ENCODE assay signal across 23 mouse cellular contexts in genomic region chr6:76802969-76803368, GRCm38 (mm10).
A peak's percentile ranks its signal among the peaks of the same experiment; 100 is the strongest.
DNase-seq lines count a peak whose midpoint lies in the region; ATAC-seq and TF ChIP-seq lines count a peak whose summit lies in the region.
"Had no signal": no experiment of that assay in that cellular context is flagged by ENCODE, and none has a peak within 500 bp of the region (broad histone marks: within the 10 kb centered on the region; RNA-seq: fewer than 3 reads in every experiment).

No protein-coding gene starts in this region.

- peak; percentile 22 for DNase-seq in 3T3-L1 (ENCODE audit: low read depth, low spot score)
- peak; percentile 79 for DNase-seq in Muller cell, postnatal 12 days (ENCODE audit: inconsistent ontology term)
- no peak for DNase-seq in spleen, adult 18-20 months
- DNase-seq: adrenal gland, adult 8-10 months; adrenal gland, postnatal 14 days; adrenal gland, postnatal 36 days; cerebellum, adult 11-12 months; cerebellum, adult 2 months; cerebellum, adult 9-10 months; cerebellum, postnatal 10 days; cerebellum, postnatal 36 days; embryo, embryonic 11 days; forebrain, postnatal 0 days had no signal

- H3K4me3 ChIP-seq in embryonic fibroblast, embryonic 13.5 days (ENCODE audit: insufficient read depth, low read length) = no peak overlapping the region
- no peak overlapping the region for H3K4me3 ChIP-seq in kidney, embryonic 15.5 days (replicated peaks)
- H3K4me3 ChIP-seq: embryonic facial prominence, embryonic 13.5 days; embryonic facial prominence, embryonic 15.5 days; forebrain, embryonic 13.5 days; forebrain, embryonic 15.5 days had no signal

- ATAC-seq in kidney, embryonic 15.5 days (replicated peaks; ENCODE audit: low FRiP score) = no peak
- ATAC-seq: activated CD4-positive, CD25-positive, alpha-beta regulatory T cell, adult 4 months; CD4-positive, CD25-positive, alpha-beta regulatory T cell, adult 4 months; forebrain, embryonic 13.5 days; forebrain, embryonic 15.5 days; forebrain, postnatal 0 days had no signal

- no peaks in the 10 kb centered on the region for H3K27me3 ChIP-seq in kidney, embryonic 15.5 days
- H3K27me3 ChIP-seq: CH12.LX; embryonic facial prominence, embryonic 13.5 days; embryonic facial prominence, embryonic 15.5 days; forebrain, embryonic 13.5 days; forebrain, embryonic 15.5 days had no signal

- TF ChIP-seq POLR2A in embryonic fibroblast, embryonic 13.5 days (IDR thresholded peaks at IDR 0.05; ENCODE audit: low read depth, low read length) = no peak

- H3K4me2 ChIP-seq in kidney, embryonic 15.5 days = no peak overlapping the region
- H3K4me2 ChIP-seq: embryonic facial prominence, embryonic 13.5 days; embryonic facial prominence, embryonic 15.5 days; forebrain, embryonic 13.5 days; forebrain, embryonic 15.5 days had no signal

- H3K36me3 ChIP-seq in kidney, embryonic 15.5 days = no peaks in the 10 kb centered on the region
- H3K36me3 ChIP-seq: embryonic facial prominence, embryonic 13.5 days; embryonic facial prominence, embryonic 15.5 days; forebrain, embryonic 15.5 days; G1E had no signal

- H3K9ac ChIP-seq in kidney, embryonic 15.5 days = no peak overlapping the region
- H3K9ac ChIP-seq: embryonic facial prominence, embryonic 13.5 days; embryonic facial prominence, embryonic 15.5 days; forebrain, embryonic 13.5 days; forebrain, embryonic 15.5 days; forebrain, postnatal 0 days had no signal

- peak overlapping the region; percentile 92 for H3K27ac ChIP-seq in embryonic fibroblast, embryonic 13.5 days (ENCODE audit: insufficient read depth, low read length)
- H3K27ac ChIP-seq in kidney, embryonic 15.5 days = no peak overlapping the region
- H3K27ac ChIP-seq: embryonic facial prominence, embryonic 13.5 days; embryonic facial prominence, embryonic 15.5 days; forebrain, embryonic 13.5 days; forebrain, embryonic 15.5 days had no signal

- TF ChIP-seq CTCF in embryonic fibroblast, embryonic 13.5 days (IDR thresholded peaks at IDR 0.05; ENCODE audit: borderline replicate concordance, insufficient read depth, low read length) = no peak

- WGBS in kidney, embryonic 15.5 days = 56% methylated on average over 1 of the region's 1 CpGs

- H3K4me1 ChIP-seq in embryonic fibroblast, embryonic 13.5 days (ENCODE audit: control insufficient read depth, insufficient read depth, low read length) = peaks cover 8% of the 10 kb centered on the region
- H3K4me1 ChIP-seq in kidney, embryonic 15.5 days = no peaks in the 10 kb centered on the region
- H3K4me1 ChIP-seq: embryonic facial prominence, embryonic 13.5 days; embryonic facial prominence, embryonic 15.5 days; forebrain, embryonic 13.5 days; forebrain, embryonic 15.5 days had no signal

- H3K9me3 ChIP-seq in kidney, embryonic 15.5 days (replicated peaks) = no peaks in the 10 kb centered on the region
- H3K9me3 ChIP-seq: embryonic facial prominence, embryonic 13.5 days; embryonic facial prominence, embryonic 15.5 days; forebrain, embryonic 13.5 days; forebrain, embryonic 15.5 days; G1E had no signal

Comparison
In these comparisons a context has a peak if more than half of its experiments do, and no peak if none do; other contexts are left out.
1. DNase-seq: peak in 3T3-L1 (single experiment) and Muller cell, postnatal 12 days (single experiment); none in spleen, adult 18-20 months (0 of 2).